Comparison of ENCODE assay signal across 8 mouse cellular contexts in genomic region chr4:147101666-147102626, GRCm38 (mm10). TPM values are rescaled to one million over a fixed set of nuclear protein-coding genes. Genes with fewer than 3 reads are reported as not detected.
DNase-seq lines count a peak whose midpoint lies in the region; ATAC-seq and TF ChIP-seq lines count a peak whose summit lies in the region.
"Not testable (repeated sequence)": the region's sequence is repeated elsewhere in the genome, so short reads cannot be mapped to it uniquely, and the experiment has no call there.

No protein-coding gene starts in this region.

- peak overlapping the region; percentile 42; the same call in 1 of the 2 replicates for H3K9ac ChIP-seq in forebrain, embryonic 12.5 days
- not testable (repeated sequence) for H3K9ac ChIP-seq in heart, embryonic 15.5 days; lung, postnatal 0 days (replicated peaks; ENCODE audit: low read depth)
- peak overlapping the region; percentile 55 for H3K9ac ChIP-seq in limb, embryonic 12.5 days (replicated peaks)
- H3K9ac ChIP-seq in neural tube, embryonic 14.5 days (replicated peaks; ENCODE audit: low read depth, low read length), result peak overlapping the region; percentile 28; the same call in 1 of the 2 replicates

- H3K27me3 ChIP-seq in forebrain, embryonic 12.5 days; heart, embryonic 15.5 days; kidney, adult 2 months (replicated peaks; ENCODE audit: control insufficient read depth, insufficient read depth, low read length); limb, embryonic 12.5 days; lung, postnatal 0 days (replicated peaks; ENCODE audit: insufficient read depth, low read length); neural tube, embryonic 14.5 days (ENCODE audit: control insufficient read depth, insufficient read depth, low read length); testis, adult 2 months (ENCODE audit: control insufficient read depth, insufficient read depth, low read length): not testable (repeated sequence)

- not testable (repeated sequence) for TF ChIP-seq POLR2A in kidney, adult 2 months (IDR thresholded peaks at IDR 0.05; ENCODE audit: low read depth, low read length); testis, adult 2 months (IDR thresholded peaks at IDR 0.05; ENCODE audit: control insufficient read depth, low read depth, low read length)

- H3K9me3 ChIP-seq in forebrain, embryonic 12.5 days; heart, embryonic 15.5 days (replicated peaks); limb, embryonic 12.5 days; lung, postnatal 0 days (ENCODE audit: low read length); neural tube, embryonic 14.5 days (ENCODE audit: control insufficient read depth, low read length): not testable (repeated sequence)

- not testable (repeated sequence) for H3K4me1 ChIP-seq in forebrain, embryonic 12.5 days; heart, embryonic 15.5 days (replicated peaks); kidney, adult 2 months (ENCODE audit: control insufficient read depth, insufficient read depth, low read length); limb, embryonic 12.5 days (replicated peaks); lung, postnatal 0 days (ENCODE audit: insufficient read depth, low read depth, low read length); neural tube, embryonic 14.5 days (ENCODE audit: control insufficient read depth, insufficient read depth, low read length); testis, adult 2 months (ENCODE audit: control insufficient read depth, insufficient read depth, low read length)

- H3K27ac ChIP-seq in forebrain, embryonic 12.5 days; heart, embryonic 15.5 days; kidney, adult 2 months (ENCODE audit: insufficient read depth, low read depth, low read length); limb, embryonic 12.5 days; lung, postnatal 0 days (ENCODE audit: low read length); neural tube, embryonic 14.5 days (ENCODE audit: low read depth, low read length); testis, adult 2 months (ENCODE audit: control insufficient read depth, insufficient read depth, low read depth, low read length): not testable (repeated sequence)

- H3K36me3 ChIP-seq in forebrain, embryonic 12.5 days (replicated peaks); heart, embryonic 15.5 days; kidney, adult 2 months (ENCODE audit: control insufficient read depth, insufficient read depth, low read length); limb, embryonic 12.5 days; lung, postnatal 0 days (ENCODE audit: insufficient read depth, low read length); neural tube, embryonic 14.5 days (ENCODE audit: control insufficient read depth, insufficient read depth, low read length); testis, adult 2 months (ENCODE audit: control insufficient read depth, insufficient read depth, low read length): not testable (repeated sequence)

- peak overlapping the region; percentile 51 for H3K4me3 ChIP-seq in forebrain, embryonic 12.5 days (replicated peaks)
- H3K4me3 ChIP-seq in heart, embryonic 15.5 days, result peak overlapping the region; percentile 50
- peak overlapping the region; percentile 25; the same call in 1 of the 2 replicates for H3K4me3 ChIP-seq in kidney, adult 2 months (ENCODE audit: insufficient read depth, low read depth, low read length)
- H3K4me3 ChIP-seq in limb, embryonic 12.5 days (replicated peaks), result peak overlapping the region; percentile 49
- peak overlapping the region; percentile 24; the same call in 1 of the 2 replicates for H3K4me3 ChIP-seq in lung, postnatal 0 days (ENCODE audit: low read depth, low read length)
- peak overlapping the region; percentile 38 for H3K4me3 ChIP-seq in neural tube, embryonic 14.5 days (ENCODE audit: low read depth, low read length)
- H3K4me3 ChIP-seq in testis, adult 2 months (ENCODE audit: control insufficient read depth, low read depth, low read length), result peak overlapping the region; percentile 64

- ATAC-seq in forebrain, embryonic 12.5 days (ENCODE audit: low FRiP score), result peak; percentile 91
- ATAC-seq in heart, embryonic 15.5 days (replicated peaks; ENCODE audit: insufficient number of reproducible peaks, insufficient read depth, low FRiP score, low read depth), result peak; percentile 72; the same call in 1 of the 2 replicates
- peak; percentile 52 for ATAC-seq in limb, embryonic 12.5 days (ENCODE audit: insufficient number of reproducible peaks, insufficient read depth, low FRiP score, low TSS enrichment, low read depth)
- not testable (repeated sequence) for ATAC-seq in lung, postnatal 0 days
- ATAC-seq in neural tube, embryonic 14.5 days (ENCODE audit: low read depth), result peak; percentile 98

- not testable (repeated sequence) for TF ChIP-seq EP300 in lung, postnatal 0 days (IDR thresholded peaks at IDR 0.05)

- TF ChIP-seq CTCF in kidney, adult 2 months (conservative IDR thresholded peaks at IDR 0.05; ENCODE audit: insufficient read depth, insufficient read length, low read depth, low read length); lung, postnatal 0 days (IDR thresholded peaks at IDR 0.05); testis, adult 2 months (IDR thresholded peaks at IDR 0.05; ENCODE audit: control insufficient read depth, insufficient read depth, insufficient replicate concordance, low read depth, low read length): not testable (repeated sequence)

- peak; percentile 15 for DNase-seq in brain, adult 2 months (ENCODE audit: low read depth, low spot score)
- not testable (repeated sequence) for DNase-seq in kidney, adult 2 months
- DNase-seq in lung, postnatal 0 days (ENCODE audit: low spot score), result peak; percentile 2

- H3K4me2 ChIP-seq in forebrain, embryonic 12.5 days, result peak overlapping the region; percentile 72
- peak overlapping the region; percentile 84 for H3K4me2 ChIP-seq in heart, embryonic 15.5 days
- H3K4me2 ChIP-seq in limb, embryonic 12.5 days, result peak overlapping the region; percentile 76
- H3K4me2 ChIP-seq in lung, postnatal 0 days (replicated peaks; ENCODE audit: low read depth, low read length), result peak overlapping the region; percentile 46
- peak overlapping the region; percentile 57 for H3K4me2 ChIP-seq in neural tube, embryonic 14.5 days (ENCODE audit: low read depth, low read length)

- whole genome bisulfite sequencing in forebrain, embryonic 12.5 days, result 1% methylated on average over 91 of the region's 109 CpGs
- 1% methylated on average over 105 of the region's 109 CpGs for WGBS in heart, embryonic 15.5 days
- 2% methylated on average over 109 of the region's 109 CpGs for WGBS in kidney, adult 2 months
- 1% methylated on average over 96 of the region's 109 CpGs for WGBS in limb, embryonic 12.5 days
- WGBS in lung, postnatal 0 days, result 5% methylated on average over 68 of the region's 109 CpGs
- WGBS in neural tube, embryonic 14.5 days, result 1% methylated on average over 89 of the region's 109 CpGs

RNA-seq across cellular contexts. Expression of gene Zfp991, which starts 29.9 kb away (rescaled TPM):
- 4.1 and 4.3 TPM in 2 replicates for polyA plus RNA-seq in forebrain, embryonic 12.5 days (2016; fragmentation: Nextera tagmentation; extraction: Ambion mirVana)
- 4.1 and 5.6 TPM in 2 replicates for polyA plus RNA-seq in heart, embryonic 15.5 days (2015; fragmentation: Nextera tagmentation; extraction: Ambion mirVana)
- polyA plus RNA-seq in kidney, adult 2 months (2012; rRNA removed), result 0.05 TPM in 2 replicates
- polyA plus RNA-seq in limb, embryonic 12.5 days (2016; fragmentation: Nextera tagmentation; extraction: Ambion mirVana), result 9.5 and 11.2 TPM in 2 replicates
- polyA plus RNA-seq in lung, postnatal 0 days (2015; fragmentation: Nextera tagmentation; extraction: Ambion mirVana), result 1.9 and 2.1 TPM in 2 replicates
- 7.6 and 8.3 TPM in 2 replicates for polyA plus RNA-seq in neural tube, embryonic 14.5 days (2014; fragmentation: Nextera tagmentation; extraction: Ambion mirVana)
- 3.0 and 3.2 TPM in 2 replicates for polyA plus RNA-seq in testis, adult 2 months (2012; rRNA removed)
